Mouse (Mus musculus): ENCODE measurements at regions not wholly inside any gene's neighbourhood (a gene's known extent, or its start where the extent isn't known, plus 50 kb on each side); places are given as distances from the start of the nearest gene placed in this dataset.

GRCm38 (mm10) chr10:19126438-19126837 is 111.0 kb upstream of the Tnfaip3 start:
- no peak for ATAC-seq
- H3K9me3 ChIP-seq (ENCODE audit: low read length) = no peaks in the 10 kb centered on the region
- no peak overlapping the region for H3K4me2 ChIP-seq (ENCODE audit: low read depth, low read length)
- H3K4me3 ChIP-seq (ENCODE audit: low read length) = no peak overlapping the region
- no peak for DNase-seq (ENCODE audit: low spot score)
- no peak overlapping the region for H3K27ac ChIP-seq
- H3K4me1 ChIP-seq (ENCODE audit: insufficient read depth, low read length) = no peaks in the 10 kb centered on the region
- no peaks in the 10 kb centered on the region for H3K36me3 ChIP-seq (ENCODE audit: insufficient read depth, low read length)
- 72% methylated on average over 4 of the region's 4 CpGs for WGBS
- H3K27me3 ChIP-seq (ENCODE audit: insufficient read depth, low read length) = no peaks in the 10 kb centered on the region
- H3K9ac ChIP-seq (replicated peaks; ENCODE audit: low read length) = no peak overlapping the region
- no peak for TF ChIP-seq CTCF (IDR thresholded peaks at IDR 0.05; ENCODE audit: low read depth)

GRCm38 (mm10) chr10:19123691-19124090 is 108.2 kb upstream of the Tnfaip3 start:
- H3K4me1 ChIP-seq (ENCODE audit: insufficient read depth, low read length) = no peaks in the 10 kb centered on the region
- 46% methylated on average over 7 of the region's 7 CpGs for WGBS

GRCm38 (mm10) chr10:19122221-19122620 is 106.8 kb upstream of the Tnfaip3 start:
- no peaks in the 10 kb centered on the region for H3K36me3 ChIP-seq (ENCODE audit: insufficient read depth, low read length)
- TF ChIP-seq CTCF (IDR thresholded peaks at IDR 0.05; ENCODE audit: low read depth) = no peak
- H3K9me3 ChIP-seq (ENCODE audit: low read length) = no peaks in the 10 kb centered on the region
- H3K4me3 ChIP-seq (ENCODE audit: low read length) = no peak overlapping the region
- no peaks in the 10 kb centered on the region for H3K27me3 ChIP-seq (ENCODE audit: insufficient read depth, low read length)
- no peak overlapping the region for H3K4me2 ChIP-seq (ENCODE audit: low read depth, low read length)
- no peak overlapping the region for H3K9ac ChIP-seq (replicated peaks; ENCODE audit: low read length)
- H3K27ac ChIP-seq = no peak overlapping the region
- no peak for DNase-seq (ENCODE audit: low spot score)
- ATAC-seq = peak; percentile 27; the same call in 1 of the 2 replicates
- WGBS = 64% methylated on average over 6 of the region's 6 CpGs
- H3K4me1 ChIP-seq (ENCODE audit: insufficient read depth, low read length) = no peaks in the 10 kb centered on the region

More at GRCm38 (mm10) chr10:19123691-19124090, 108.2 kb upstream of the Tnfaip3 start:
- H3K36me3 ChIP-seq (ENCODE audit: insufficient read depth, low read length) = no peaks in the 10 kb centered on the region
- H3K9me3 ChIP-seq (ENCODE audit: low read length) = no peaks in the 10 kb centered on the region
- H3K27ac ChIP-seq = no peak overlapping the region
- ATAC-seq = no peak
- DNase-seq (ENCODE audit: low spot score) = no peak
- no peak overlapping the region for H3K4me3 ChIP-seq (ENCODE audit: low read length)
- H3K9ac ChIP-seq (replicated peaks; ENCODE audit: low read length) = no peak overlapping the region
- H3K27me3 ChIP-seq (ENCODE audit: insufficient read depth, low read length) = no peaks in the 10 kb centered on the region
- H3K4me2 ChIP-seq (ENCODE audit: low read depth, low read length) = no peak overlapping the region
- no peak for TF ChIP-seq CTCF (IDR thresholded peaks at IDR 0.05; ENCODE audit: low read depth)

GRCm38 (mm10) chr10:19119281-19120049 is 104.0 kb upstream of the Tnfaip3 start:
- H3K36me3 ChIP-seq (ENCODE audit: insufficient read depth, low read length) = no peaks in the 10 kb centered on the region
- H3K27me3 ChIP-seq (ENCODE audit: insufficient read depth, low read length) = no peaks in the 10 kb centered on the region
- no peak overlapping the region for H3K27ac ChIP-seq
- no peak for ATAC-seq
- TF ChIP-seq CTCF (IDR thresholded peaks at IDR 0.05; ENCODE audit: low read depth) = no peak
- no peak overlapping the region for H3K4me2 ChIP-seq (ENCODE audit: low read depth, low read length)
- no peaks in the 10 kb centered on the region for H3K9me3 ChIP-seq (ENCODE audit: low read length)
- H3K4me1 ChIP-seq (ENCODE audit: insufficient read depth, low read length) = no peaks in the 10 kb centered on the region
- no peak overlapping the region for H3K9ac ChIP-seq (replicated peaks; ENCODE audit: low read length)
- no peak for DNase-seq (ENCODE audit: low spot score)
- WGBS = 80% methylated on average over 8 of the region's 8 CpGs
- no peak overlapping the region for H3K4me3 ChIP-seq (ENCODE audit: low read length)

GRCm38 (mm10) chr10:19118569-19119280 is 103.3 kb upstream of the Tnfaip3 start:
- Histone ChIP-seq H3K9ac (replicated peaks; ENCODE audit: low read length) (no peak overlapping the region), H3K4me2 (ENCODE audit: low read depth, low read length) (no peak overlapping the region), H3K36me3 (ENCODE audit: insufficient read depth, low read length) (no peaks in the 10 kb centered on the region), H3K4me1 (ENCODE audit: insufficient read depth, low read length) (no peaks in the 10 kb centered on the region), H3K4me3 (ENCODE audit: low read length) (no peak overlapping the region), H3K27me3 (ENCODE audit: insufficient read depth, low read length) (no peaks in the 10 kb centered on the region), H3K9me3 (ENCODE audit: low read length) (no peaks in the 10 kb centered on the region), H3K27ac (no peak overlapping the region)
- no peak for ATAC-seq
- DNase-seq (ENCODE audit: low spot score) = no peak
- WGBS = 85% methylated on average over 5 of the region's 5 CpGs
- TF ChIP-seq CTCF (IDR thresholded peaks at IDR 0.05; ENCODE audit: low read depth) = no peak

- Histone ChIP-seq H3K9me3 (ENCODE audit: low read length) (no peaks in the 10 kb centered on the region), H3K27ac (no peak overlapping the region), H3K27me3 (ENCODE audit: insufficient read depth, low read length) (no peaks in the 10 kb centered on the region), H3K4me2 (ENCODE audit: low read depth, low read length) (no peak overlapping the region), H3K4me1 (ENCODE audit: insufficient read depth, low read length) (no peaks in the 10 kb centered on the region), H3K9ac (replicated peaks; ENCODE audit: low read length) (no peak overlapping the region), H3K36me3 (ENCODE audit: insufficient read depth, low read length) (no peaks in the 10 kb centered on the region), H3K4me3 (ENCODE audit: low read length) (no peak overlapping the region)
- no peak for TF ChIP-seq CTCF (IDR thresholded peaks at IDR 0.05; ENCODE audit: low read depth)
- WGBS = 34% methylated on average over 9 of the region's 9 CpGs
- DNase-seq (ENCODE audit: low spot score) = peak; percentile 5
- 0 out of 2 replicates have a peak, but pooled peaks have one; percentile 24 for ATAC-seq
Measured at GRCm38 (mm10) chr10:19117071-19117605, 101.7 kb upstream of the Tnfaip3 start.

Measured in hindbrain, postnatal 0 days (tissue).